Mouse (Mus musculus) kidney, adult 2 months (tissue): Measurements from ENCODE around the gene Vmn2r36. TPM values are rescaled to one million over a fixed set of nuclear protein-coding genes. Genes with fewer than 3 reads are reported as not detected.
"Not testable (repeated sequence)": the region's sequence is repeated elsewhere in the genome, so short reads cannot be mapped to it uniquely, and the experiment has no call there.

Source experiments
- DNase-seq: peaks from one replicate; pipeline ENCODE4 v3.0.0; 2021
- H3K27ac ChIP-seq: fragments of 200-500 bp; 2 replicates; pipeline ENCODE4 v1.5.1; 2012; ENCODE audit warnings: low read depth, low read length, control low read depth, inconsistent platforms; ENCODE audit not compliant: insufficient read depth
- H3K27me3 ChIP-seq: fragments of 200-500 bp; replicated peaks from 2 replicates; pipeline ENCODE4 v1.6.1; 2012; ENCODE audit warnings: mild to moderate bottlenecking, moderate library complexity, low read length, inconsistent platforms; ENCODE audit not compliant: control insufficient read depth, insufficient read depth
- H3K36me3 ChIP-seq: fragments of 200-500 bp; 2 replicates; pipeline ENCODE4 v1.6.1; 2012; ENCODE audit warnings: mild to moderate bottlenecking, moderate library complexity, low read length, inconsistent platforms; ENCODE audit not compliant: control insufficient read depth, insufficient read depth
- H3K4me1 ChIP-seq: fragments of 200-500 bp; 2 replicates; pipeline ENCODE4 v1.6.1; 2011; ENCODE audit warnings: low read length; ENCODE audit not compliant: control insufficient read depth, insufficient read depth
- H3K4me3 ChIP-seq: fragments of 200-500 bp; 2 replicates; pipeline ENCODE4 v1.5.1; 2011; ENCODE audit warnings: mild to moderate bottlenecking, low read depth, low read length, control low read depth; ENCODE audit not compliant: insufficient read depth
- WGBS: fragments of 180-500 bp; shearing (Covaris S2); methylation state at CpG from one replicate; pipeline ENCODE4 v1.1.7; 2018; 5-methylcytosine and 5-hydroxymethylcytosine counted together
- polyA plus RNA-seq: library from polyadenylated mRNA; depleted of rRNA; stranded (reverse); fragments of >200 nt; gene quantifications from 2 replicates; pipeline ENCODE4 v1.2.3, GENCODE M21; 2012; rRNA removed

Gene Vmn2r36
- polyA plus RNA-seq, result not detected in 2 replicates

GRCm38 (mm10) chr7:7902395-7902794, at the start of gene Vmn2r36:
Gene Vmn2r36 (minus strand): TSS chr7:7902495.
- H3K27ac ChIP-seq, H3K36me3 ChIP-seq, H3K4me1 ChIP-seq, H3K4me3 ChIP-seq, DNase-seq, H3K27me3 ChIP-seq: not testable (repeated sequence)
- no CpG with 5 or more reads among the region's 1 CpGs for WGBS

Other genes with a start within 250 kb of the Vmn2r36 start
- not detected in 2 replicates for gene Vmn2r34, start 213.0 kb downstream of the Vmn2r36 start, polyA plus RNA-seq
- gene Vmn2r35, start 82.6 kb downstream of the Vmn2r36 start, polyA plus RNA-seq, result not detected in 2 replicates